Mouse (Mus musculus) limb, embryonic 15.5 days (tissue): ENCODE results near the gene Phf24. TPM values are rescaled to one million over a fixed set of nuclear protein-coding genes. Genes with fewer than 3 reads are reported as not detected.

Source experiments
- ATAC-seq: fragments of 200-750 bp; cut with Nextera tagmentation; 2 replicates; pipeline ENCODE4 v1.8.0; 2017; ENCODE audit warnings: low read depth, moderate TSS enrichment; ENCODE audit not compliant: insufficient number of reproducible peaks, low FRiP score, low TSS enrichment
- H3K27ac ChIP-seq: fragments of 300-500 bp; sonication (generic); 2 replicates; pipeline ENCODE4 v1.5.1; 2015; ENCODE audit warnings: moderate library complexity, mild to moderate bottlenecking, inconsistent platforms
- H3K27me3 ChIP-seq: fragments of 300-500 bp; sonication (generic); 2 replicates; pipeline ENCODE4 v1.6.1; 2015; ENCODE audit warnings: inconsistent platforms
- H3K36me3 ChIP-seq: fragments of 300-500 bp; sonication (generic); 2 replicates; pipeline ENCODE4 v1.6.1; 2015; ENCODE audit warnings: inconsistent platforms
- H3K4me1 ChIP-seq: fragments of 300-500 bp; sonication (generic); 2 replicates; pipeline ENCODE4 v1.6.1; 2015; ENCODE audit warnings: inconsistent platforms
- H3K4me2 ChIP-seq: fragments of 300-500 bp; sonication (generic); 2 replicates; pipeline ENCODE4 v1.6.1; 2015; ENCODE audit warnings: mild to moderate bottlenecking, inconsistent platforms
- H3K4me3 ChIP-seq: fragments of 300-500 bp; sonication (generic); 2 replicates; pipeline ENCODE4 v1.5.1; 2015; ENCODE audit warnings: mild to moderate bottlenecking, inconsistent platforms
- H3K9ac ChIP-seq: fragments of 300-500 bp; sonication (generic); 2 replicates; pipeline ENCODE4 v1.6.1; 2015; ENCODE audit warnings: inconsistent platforms
- H3K9me3 ChIP-seq: fragments of 300-500 bp; sonication (generic); 2 replicates; pipeline ENCODE4 v1.6.1; 2016; ENCODE audit warnings: inconsistent platforms
- WGBS: fragments of 180-500 bp; shearing (Covaris S2); methylation state at CpG from one replicate; pipeline ENCODE4 v1.1.7; 2015; 5-methylcytosine and 5-hydroxymethylcytosine counted together
- polyA plus RNA-seq: library from polyadenylated mRNA; unstranded; fragments of >200 nt; fragmentation: Nextera tagmentation; extraction: Ambion mirVana; gene quantifications from 2 replicates; pipeline ENCODE4 v1.2.1, GENCODE M21; 2015

The Phf24 gene
- polyA plus RNA-seq, 1 experiment from 2014 or later, result 2.0 TPM

DNA sequence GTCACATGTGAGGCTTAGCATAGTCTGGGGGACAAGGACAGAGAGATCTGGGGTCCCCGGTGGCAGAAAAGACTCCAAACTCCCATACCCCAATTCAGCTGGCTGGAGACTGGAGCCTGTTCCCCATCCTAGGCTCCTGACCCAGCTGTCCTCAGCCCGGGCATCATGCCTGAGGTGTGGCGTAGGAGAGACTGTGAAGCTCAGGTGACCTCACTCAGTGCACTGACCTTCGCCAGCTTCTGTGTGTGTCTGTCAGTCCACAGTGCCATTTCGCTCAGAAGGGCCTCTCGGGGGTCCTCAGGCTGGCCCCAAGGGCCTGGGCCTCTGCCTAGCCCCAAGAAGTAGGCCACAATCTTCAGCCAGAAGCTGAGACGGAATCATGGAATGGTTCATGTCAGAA is 36.1 kb downstream of the Phf24 start:
- Histone ChIP-seq H3K9ac (no peak overlapping the region), H3K4me3 (no peak overlapping the region), H3K4me1 (peaks cover 35% of the 10 kb centered on the region), H3K36me3 (peaks cover 17% of the 10 kb centered on the region), H3K9me3 (no peaks in the 10 kb centered on the region), H3K27ac (no peak overlapping the region), H3K4me2 (no peak overlapping the region), H3K27me3 (peaks cover 8% of the 10 kb centered on the region)
- 82% methylated on average over 7 of the region's 7 CpGs for WGBS
- ATAC-seq, result no peak

DNA sequence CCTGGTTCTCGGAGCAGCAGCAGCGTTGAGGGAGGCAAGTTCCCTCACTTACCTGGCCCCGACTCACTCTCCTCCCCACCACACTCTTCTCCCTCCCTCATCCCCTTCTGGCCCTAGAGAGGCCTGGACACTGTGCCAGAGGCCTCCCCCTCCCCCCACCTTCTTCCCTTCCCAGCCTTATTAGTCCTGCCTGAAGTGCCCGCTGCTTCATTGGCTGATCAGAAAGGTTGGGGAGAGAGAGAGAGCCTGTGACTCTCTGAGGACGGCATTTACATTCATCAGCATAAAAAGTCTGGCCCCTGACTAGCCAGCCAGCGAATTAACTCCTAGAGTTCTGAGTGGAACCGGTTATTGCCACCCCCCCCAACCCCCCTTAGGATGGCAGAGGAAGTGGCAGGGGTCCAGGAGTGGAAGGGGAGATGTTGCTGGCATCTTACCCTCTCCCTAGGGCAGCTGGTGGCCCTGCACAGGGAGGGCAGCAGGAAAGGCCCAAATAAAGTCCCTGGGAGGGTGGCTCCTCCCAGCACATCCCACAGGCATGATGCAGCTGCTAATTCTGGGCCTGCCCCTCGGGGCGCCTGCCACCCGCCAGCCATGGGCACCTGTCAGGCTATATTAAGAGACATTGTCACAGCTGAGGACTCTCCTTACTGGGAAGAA is 37.1 kb downstream of the Phf24 start:
- no peak overlapping the region for H3K4me2 ChIP-seq
- H3K27ac ChIP-seq, result peak overlapping the region; percentile 40

DNA sequence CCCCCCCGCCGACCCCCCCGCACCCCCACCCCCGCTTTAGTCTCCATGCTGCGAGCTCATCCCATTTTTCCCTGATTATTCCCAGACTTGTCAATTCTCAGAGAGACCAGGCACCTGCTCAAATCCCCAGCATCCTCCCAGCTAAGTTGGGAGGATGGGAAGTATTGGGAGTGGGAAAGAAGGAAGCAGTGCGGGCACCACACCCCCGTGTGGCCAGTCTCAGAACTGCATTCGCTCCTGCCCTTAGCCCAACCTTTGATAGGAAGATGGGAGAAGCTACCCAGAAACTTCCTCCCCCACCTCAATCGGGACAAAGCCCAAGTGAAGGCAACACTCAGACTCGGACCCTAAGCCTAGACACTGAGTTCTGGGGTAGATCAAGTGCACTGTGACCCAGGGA is 37.8 kb downstream of the Phf24 start:
- H3K4me3 ChIP-seq, result no peak overlapping the region
- H3K36me3 ChIP-seq, result peaks cover 21% of the 10 kb centered on the region
- no peak overlapping the region for H3K27ac ChIP-seq
- 6% methylated on average over 10 of the region's 10 CpGs for WGBS
- H3K4me1 ChIP-seq, result peaks cover 31% of the 10 kb centered on the region
- H3K4me2 ChIP-seq, result no peak overlapping the region
- no peak for ATAC-seq
- H3K9ac ChIP-seq, result no peak overlapping the region
- H3K9me3 ChIP-seq, result no peaks in the 10 kb centered on the region
- no peaks in the 10 kb centered on the region for H3K27me3 ChIP-seq

More for the DNA sequence above, 37.1 kb downstream of the Phf24 start:
- H3K4me3 ChIP-seq, result no peak overlapping the region
- ATAC-seq, result no peak
- WGBS, result 21% methylated on average over 10 of the region's 10 CpGs
- H3K9me3 ChIP-seq, result no peaks in the 10 kb centered on the region
- H3K36me3 ChIP-seq, result peaks cover 21% of the 10 kb centered on the region
- no peak overlapping the region for H3K9ac ChIP-seq
- H3K4me1 ChIP-seq, result peaks cover 35% of the 10 kb centered on the region
- no peaks in the 10 kb centered on the region for H3K27me3 ChIP-seq

DNA sequence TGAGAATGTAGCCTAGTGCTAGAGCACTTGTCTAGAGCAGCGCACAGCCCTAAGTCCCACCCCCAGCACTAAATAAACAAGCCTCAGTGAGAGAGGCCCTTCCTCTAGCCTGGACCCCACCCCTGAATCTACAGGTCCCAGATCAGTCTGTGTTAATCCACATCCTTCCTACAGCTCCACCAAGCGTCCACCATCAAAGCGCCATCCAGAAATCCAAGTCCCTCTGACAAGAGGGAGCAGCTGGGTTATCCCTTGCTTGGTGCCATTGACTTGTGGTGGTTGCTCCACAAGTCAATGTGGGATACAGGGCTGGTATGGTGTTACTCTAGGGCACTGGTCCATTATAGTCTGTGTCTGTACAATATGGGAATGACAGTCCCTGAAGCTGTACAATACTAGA is 38.7 kb downstream of the Phf24 start:
- no peaks in the 10 kb centered on the region for H3K9me3 ChIP-seq
- 90% methylated on average over 3 of the region's 3 CpGs for WGBS
- H3K9ac ChIP-seq, result no peak overlapping the region
- H3K4me1 ChIP-seq, result peaks cover 27% of the 10 kb centered on the region
- no peak overlapping the region for H3K4me2 ChIP-seq
- peaks cover 21% of the 10 kb centered on the region for H3K36me3 ChIP-seq
- no peak overlapping the region for H3K27ac ChIP-seq
- no peaks in the 10 kb centered on the region for H3K27me3 ChIP-seq
- ATAC-seq, result no peak
- no peak overlapping the region for H3K4me3 ChIP-seq

DNA sequence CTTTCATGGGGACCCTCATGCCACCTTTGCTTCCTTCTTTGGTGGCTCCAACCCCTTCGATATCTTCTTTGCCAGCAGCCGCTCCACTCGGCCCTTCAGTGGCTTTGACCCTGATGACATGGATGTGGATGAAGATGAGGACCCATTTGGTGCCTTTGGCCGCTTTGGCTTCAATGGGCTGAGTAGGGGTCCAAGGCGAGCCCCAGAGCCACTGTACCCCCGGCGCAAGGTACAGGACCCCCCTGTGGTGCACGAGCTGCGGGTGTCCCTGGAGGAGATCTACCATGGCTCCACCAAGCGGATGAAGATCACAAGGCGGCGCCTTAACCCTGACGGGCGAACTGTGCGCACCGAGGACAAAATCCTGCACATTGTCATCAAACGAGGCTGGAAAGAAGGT is 40.1 kb downstream of the Phf24 start:
- Histone ChIP-seq H3K9ac (no peak overlapping the region), H3K9me3 (no peaks in the 10 kb centered on the region), H3K4me1 (peaks cover 16% of the 10 kb centered on the region), H3K27me3 (no peaks in the 10 kb centered on the region), H3K36me3 (peaks cover 21% of the 10 kb centered on the region), H3K4me2 (no peak overlapping the region), H3K4me3 (no peak overlapping the region), H3K27ac (no peak overlapping the region)
- WGBS, result 92% methylated on average over 17 of the region's 17 CpGs
- ATAC-seq, result no peak

DNA sequence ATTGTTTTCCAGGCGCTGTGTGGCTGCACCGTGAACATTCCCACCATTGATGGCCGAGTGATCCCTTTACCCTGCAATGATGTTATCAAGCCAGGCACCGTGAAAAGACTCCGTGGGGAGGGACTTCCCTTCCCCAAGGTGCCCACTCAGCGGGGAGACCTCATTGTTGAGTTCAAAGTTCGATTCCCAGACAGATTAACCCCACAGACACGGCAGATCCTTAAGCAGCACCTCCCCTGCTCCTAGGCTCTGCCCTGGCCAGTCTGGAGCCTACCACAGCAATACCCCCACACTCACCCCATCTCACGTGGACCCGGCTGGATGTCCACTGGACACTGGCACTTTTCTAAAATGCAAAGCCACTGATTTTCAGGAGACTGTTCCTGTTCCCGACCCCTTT is 40.8 kb downstream of the Phf24 start:
- Histone ChIP-seq H3K4me1 (peaks cover 9% of the 10 kb centered on the region; the same call in 1 of the 2 replicates), H3K4me2 (no peak overlapping the region), H3K9ac (no peak overlapping the region), H3K36me3 (peaks cover 21% of the 10 kb centered on the region), H3K27me3 (no peaks in the 10 kb centered on the region), H3K4me3 (no peak overlapping the region), H3K27ac (no peak overlapping the region), H3K9me3 (no peaks in the 10 kb centered on the region)
- ATAC-seq, result no peak
- 89% methylated on average over 11 of the region's 11 CpGs for WGBS

DNA sequence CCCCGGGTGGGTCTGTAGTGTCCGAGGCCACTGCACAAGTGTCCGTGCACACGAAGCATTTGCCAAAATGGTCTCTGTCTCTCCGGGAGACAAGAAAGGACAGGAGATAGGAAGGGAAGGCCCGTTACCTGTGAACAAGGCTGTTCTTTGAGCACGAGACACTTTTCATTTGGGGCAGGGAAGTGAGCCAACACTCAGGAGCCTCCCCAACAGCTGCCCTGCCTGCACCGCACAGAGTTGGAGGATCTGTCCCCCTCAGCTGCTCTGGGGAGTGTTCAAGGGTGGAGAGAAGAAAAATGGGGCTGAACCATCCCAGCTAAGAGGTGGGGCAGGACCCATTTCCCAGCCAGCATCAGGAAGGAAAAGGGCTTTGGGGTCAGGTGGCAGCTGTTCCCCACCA is 41.5 kb downstream of the Phf24 start:
- no peak overlapping the region for H3K9ac ChIP-seq
- no peak overlapping the region for H3K4me2 ChIP-seq
- no peak for ATAC-seq
- no peaks in the 10 kb centered on the region for H3K9me3 ChIP-seq
- H3K36me3 ChIP-seq, result peaks cover 21% of the 10 kb centered on the region
- WGBS, result 87% methylated on average over 8 of the region's 8 CpGs
- no peak overlapping the region for H3K27ac ChIP-seq
- H3K4me1 ChIP-seq, result peaks cover 9% of the 10 kb centered on the region; the same call in 1 of the 2 replicates
- no peaks in the 10 kb centered on the region for H3K27me3 ChIP-seq
- H3K4me3 ChIP-seq, result no peak overlapping the region

DNA sequence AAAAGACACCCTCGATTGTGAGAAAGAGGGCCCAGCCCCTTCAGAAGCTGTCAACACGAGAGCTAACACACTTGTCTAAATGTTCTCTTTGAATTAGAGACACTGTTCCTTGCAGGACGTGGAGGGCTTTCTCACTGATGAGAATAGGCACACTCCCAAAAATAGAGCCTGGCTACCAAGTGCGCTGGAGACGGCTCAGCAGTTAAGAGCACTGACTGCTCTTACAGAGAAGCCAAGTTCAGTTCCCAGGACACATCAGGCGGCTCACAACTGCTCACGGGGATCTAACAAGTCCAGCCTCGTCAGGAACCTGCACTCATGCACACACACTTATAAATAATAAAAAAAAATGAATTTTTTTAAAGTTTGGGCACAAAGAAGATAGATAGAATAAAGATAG is 42.5 kb downstream of the Phf24 start:
- 64% methylated on average over 8 of the region's 8 CpGs for WGBS

DNA sequence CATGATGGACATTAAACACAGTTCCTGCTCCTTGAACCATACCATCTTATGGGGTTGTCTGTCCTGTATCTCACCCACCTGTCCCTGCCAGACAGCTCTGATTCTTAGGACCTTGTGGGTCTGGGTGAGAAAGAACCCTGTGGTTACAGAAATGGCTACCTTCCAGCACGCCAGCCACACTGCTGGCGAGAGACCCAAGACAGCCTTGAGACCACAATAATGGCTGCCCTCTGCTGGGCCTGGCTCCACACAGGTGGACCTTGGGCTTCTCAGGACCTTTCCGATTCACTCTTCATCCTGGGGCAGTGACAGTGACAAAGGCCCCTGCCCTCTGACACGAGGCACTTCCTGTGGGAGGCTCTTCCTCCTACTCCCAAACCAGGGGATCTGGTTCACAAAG is 42.9 kb downstream of the Phf24 start:
- WGBS, result 73% methylated on average over 4 of the region's 4 CpGs
- H3K27ac ChIP-seq, result no peak overlapping the region

More for the DNA sequence above, 42.5 kb downstream of the Phf24 start:
- no peak for ATAC-seq
- Histone ChIP-seq H3K4me3 (no peak overlapping the region), H3K27me3 (no peaks in the 10 kb centered on the region), H3K27ac (no peak overlapping the region), H3K9me3 (no peaks in the 10 kb centered on the region), H3K36me3 (peaks cover 21% of the 10 kb centered on the region), H3K4me1 (0 out of 2 replicates have a peak, but pooled peaks cover under 1% of the 10 kb centered on the region), H3K4me2 (no peak overlapping the region), H3K9ac (no peak overlapping the region)

DNA sequence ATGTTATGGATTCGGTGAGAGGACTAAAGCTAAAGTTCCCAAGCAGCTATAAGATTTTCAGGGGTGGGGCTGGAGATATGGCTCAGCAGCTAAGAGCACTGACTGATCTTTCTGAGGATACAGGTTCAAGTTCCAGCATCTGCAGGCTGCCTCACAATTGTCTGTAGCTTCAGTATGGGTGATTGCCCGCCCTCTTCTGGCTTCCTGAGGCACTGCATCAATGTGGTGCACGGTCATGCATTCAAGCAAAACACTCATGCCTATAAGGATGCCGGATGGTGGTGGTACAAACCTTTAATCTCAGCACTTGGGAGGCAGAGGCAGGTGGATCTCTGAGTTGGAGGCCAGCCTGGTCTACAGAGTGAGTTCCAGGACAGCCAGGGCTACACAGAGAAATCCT is 45.1 kb downstream of the Phf24 start:
- ATAC-seq, result no peak
- 37% methylated on average over 4 of the region's 4 CpGs for WGBS
- Histone ChIP-seq H3K9me3 (no peaks in the 10 kb centered on the region), H3K9ac (no peak overlapping the region), H3K4me2 (no peak overlapping the region), H3K4me1 (no peaks in the 10 kb centered on the region; the same call in 1 of the 2 replicates), H3K36me3 (peaks cover 13% of the 10 kb centered on the region), H3K27me3 (no peaks in the 10 kb centered on the region), H3K4me3 (no peak overlapping the region), H3K27ac (no peak overlapping the region)

More for the DNA sequence above, 42.9 kb downstream of the Phf24 start:
- H3K36me3 ChIP-seq, result peaks cover 21% of the 10 kb centered on the region
- H3K4me2 ChIP-seq, result no peak overlapping the region
- no peak for ATAC-seq
- no peaks in the 10 kb centered on the region for H3K27me3 ChIP-seq
- H3K4me1 ChIP-seq, result no peaks in the 10 kb centered on the region
- no peak overlapping the region for H3K9ac ChIP-seq
- H3K4me3 ChIP-seq, result no peak overlapping the region
- H3K9me3 ChIP-seq, result no peaks in the 10 kb centered on the region

DNA sequence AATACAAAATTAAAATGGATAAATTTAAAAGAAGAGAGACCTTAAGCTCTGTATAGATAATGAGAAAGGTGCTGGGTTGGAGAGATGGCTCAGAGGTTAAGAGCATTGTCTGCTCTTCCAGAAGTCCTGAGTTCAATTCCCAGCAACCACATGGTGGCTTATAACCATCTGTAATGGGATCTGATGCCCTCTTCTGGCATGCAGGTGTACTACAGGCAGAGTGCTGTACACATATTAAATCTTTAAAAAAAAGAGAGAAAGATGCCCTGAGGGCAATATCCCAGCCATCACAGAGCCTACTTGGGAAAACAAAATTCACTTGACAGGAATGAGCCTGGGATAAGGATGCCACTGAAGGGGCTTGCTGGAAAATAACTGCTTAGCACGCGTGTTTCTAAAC is 47.0 kb downstream of the Phf24 start:
- WGBS, result 87% methylated on average over 2 of the region's 2 CpGs
- Histone ChIP-seq H3K36me3 (no peaks in the 10 kb centered on the region), H3K4me1 (no peaks in the 10 kb centered on the region; the same call in 1 of the 2 replicates), H3K4me2 (no peak overlapping the region), H3K27ac (no peak overlapping the region), H3K4me3 (no peak overlapping the region), H3K9me3 (no peaks in the 10 kb centered on the region), H3K9ac (no peak overlapping the region), H3K27me3 (no peaks in the 10 kb centered on the region)
- ATAC-seq, result no peak

DNA sequence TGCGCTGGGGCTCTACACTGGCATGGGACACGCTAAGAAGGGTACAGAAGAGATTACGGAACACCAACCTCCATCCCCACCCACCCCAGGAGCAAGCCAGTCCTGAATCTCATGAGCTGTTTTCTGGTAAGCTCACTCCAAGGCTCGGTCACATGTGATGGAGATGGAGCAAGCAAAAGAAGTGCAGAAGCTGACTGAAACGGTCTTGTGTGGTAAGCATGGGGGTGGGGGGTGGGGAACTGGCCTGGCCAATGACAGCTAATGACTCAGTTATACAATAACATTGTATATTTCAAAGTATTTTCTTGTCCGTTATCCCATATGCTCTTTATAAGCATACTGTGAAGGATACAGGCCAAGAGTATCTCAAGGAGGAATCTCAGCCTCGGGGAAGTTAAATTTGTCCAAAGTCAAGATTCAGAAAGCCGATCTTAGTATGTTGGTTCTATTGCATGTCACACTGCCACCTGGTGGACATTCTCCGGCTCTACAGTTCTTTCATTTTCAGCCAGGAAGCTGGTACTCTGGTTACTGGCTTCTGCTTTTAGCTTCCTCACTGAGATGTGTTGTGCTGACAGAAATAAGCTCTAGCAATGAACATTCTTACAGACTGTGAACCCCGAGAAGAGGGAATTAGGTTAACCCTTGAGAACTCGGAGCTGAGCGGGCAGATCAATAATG is 48.7 kb downstream of the Phf24 start:
- 18% methylated on average over 12 of the region's 12 CpGs for WGBS
- Histone ChIP-seq H3K9me3 (no peaks in the 10 kb centered on the region), H3K4me1 (no peaks in the 10 kb centered on the region; the same call in 1 of the 2 replicates), H3K27me3 (no peaks in the 10 kb centered on the region), H3K27ac (no peak overlapping the region), H3K9ac (no peak overlapping the region), H3K4me2 (no peak overlapping the region), H3K4me3 (no peak overlapping the region), H3K36me3 (no peaks in the 10 kb centered on the region)
- ATAC-seq, result no peak
